Mouse (Mus musculus) gastrocnemius, postnatal 36 days (tissue): ENCODE data around the gene Hnf1a. TPM values are rescaled to one million over a fixed set of nuclear protein-coding genes. Genes with fewer than 3 reads are reported as not detected.
A peak's percentile ranks its signal among the peaks of the same experiment; 100 is the strongest.
"Not testable (repeated sequence)": the region's sequence is repeated elsewhere in the genome, so short reads cannot be mapped to it uniquely, and the experiment has no call there.

Source experiments
- DNase-seq, 2 experiments: peaks; one replicate each; pipeline ENCODE4 v3.0.0; 2022
- intact Hi-C: fragments of 180-260 bp; cut with DNase I; formaldehyde crosslinking; loops from one replicate; pipeline ENCODE4 v1.15.1; 2025
- total RNA-seq, 2 experiments: library from RNA; stranded (reverse); gene quantifications; 2 replicates each; pipeline ENCODE4 v1.2.3; 2021

Hnf1a gene
- total RNA-seq, 2 experiments from 2014 or later = not detected

- no peak for DNase-seq
- intact Hi-C loops = no loop called here
Observed at GRCm38 (mm10) chr5:114949812-114950211, 21.1 kb downstream of the Hnf1a start.

GRCm38 (mm10) chr5:114949316-114949715, 21.6 kb downstream of the Hnf1a start:
- DNase-seq = no peak
- intact Hi-C loops = no loop called here

GRCm38 (mm10) chr5:114948891-114949290, 22.0 kb downstream of the Hnf1a start:
- intact Hi-C loops = no loop called here

GRCm38 (mm10) chr5:114945072-114945471, 25.8 kb downstream of the Hnf1a start:
- intact Hi-C loops = no loop called here
- no peak for DNase-seq

More at GRCm38 (mm10) chr5:114948891-114949290, 22.0 kb downstream of the Hnf1a start:
- no peak for DNase-seq

GRCm38 (mm10) chr5:114942766-114943130, 28.1 kb downstream of the Hnf1a start:
- intact Hi-C loops = no loop called here
- no peak for DNase-seq

- intact Hi-C loops = no loop called here
- peak; percentile 61 to 71 for DNase-seq
Observed at GRCm38 (mm10) chr5:114942074-114942765, 28.7 kb downstream of the Hnf1a start, which contains the start of gene 2210016L21Rik. TSS of gene 2210016L21Rik (plus strand) at chr5:114942158.

GRCm38 (mm10) chr5:114941138-114941537, 29.8 kb downstream of the Hnf1a start:
- DNase-seq, intact Hi-C loops: not testable (repeated sequence)

- no peak for DNase-seq
- intact Hi-C loops = no loop called here
Observed at GRCm38 (mm10) chr5:114935838-114936237, 35.1 kb downstream of the Hnf1a start.

GRCm38 (mm10) chr5:114933206-114933605, 37.7 kb downstream of the Hnf1a start:
- intact Hi-C loops = no loop called here

GRCm38 (mm10) chr5:114931626-114932025, 39.3 kb downstream of the Hnf1a start:
- intact Hi-C loops = no loop called here
- no peak for DNase-seq

More at GRCm38 (mm10) chr5:114933206-114933605, 37.7 kb downstream of the Hnf1a start:
- DNase-seq = no peak

GRCm38 (mm10) chr5:114926753-114927152, 44.1 kb downstream of the Hnf1a start:
- intact Hi-C loops = no loop called here
- no peak for DNase-seq

- intact Hi-C loops = no loop called here
- no peak for DNase-seq
Observed at GRCm38 (mm10) chr5:114926153-114926684, 44.7 kb downstream of the Hnf1a start.

- intact Hi-C loops = no loop called here
Observed at GRCm38 (mm10) chr5:114922998-114923473, 47.9 kb downstream of the Hnf1a start, which contains the start of gene Oasl1. TSS of gene Oasl1 (plus strand) at chr5:114923240.

GRCm38 (mm10) chr5:114922366-114922731, 48.5 kb downstream of the Hnf1a start:
- intact Hi-C loops = no loop called here

More at GRCm38 (mm10) chr5:114922998-114923473, 47.9 kb downstream of the Hnf1a start, which contains the start of gene Oasl1:
- peak; percentile 45 to 59 for DNase-seq

GRCm38 (mm10) chr5:114921551-114922365, 49.1 kb downstream of the Hnf1a start:
- intact Hi-C loops = no loop called here
- DNase-seq = no peak

More at GRCm38 (mm10) chr5:114922366-114922731, 48.5 kb downstream of the Hnf1a start:
- no peak for DNase-seq

- DNase-seq, intact Hi-C loops: not testable (repeated sequence)
Observed at GRCm38 (mm10) chr5:114917357-114917756, 53.5 kb downstream of the Hnf1a start.

GRCm38 (mm10) chr5:114916777-114917176, 54.1 kb downstream of the Hnf1a start:
- no peak for DNase-seq
- intact Hi-C loops = no loop called here

GRCm38 (mm10) chr5:114915854-114916253, 55.0 kb downstream of the Hnf1a start:
- no peak for DNase-seq
- intact Hi-C loops = no loop called here

- intact Hi-C loops = no loop called here
- no peak for DNase-seq
Observed at GRCm38 (mm10) chr5:114914855-114915254, 56.0 kb downstream of the Hnf1a start.

GRCm38 (mm10) chr5:114913686-114914085, 57.2 kb downstream of the Hnf1a start:
- no peak for DNase-seq
- intact Hi-C loops = no loop called here
